Mouse (Mus musculus): Measurements from ENCODE around the gene Ntrk2. TPM values are rescaled to one million over a fixed set of nuclear protein-coding genes. Genes with fewer than 3 reads are reported as not detected.

Gene Ntrk2
- polyA plus RNA-seq, 1 experiment from 2014 or later: 3.1 TPM

GRCm38 (mm10) chr13:58840731-58841359 lies 34.5 kb downstream of the Ntrk2 start:
- 0 out of 2 replicates have a peak overlapping the region, but pooled peaks have one; percentile 1 for H3K4me2 ChIP-seq
- 25% methylated on average over 6 of the region's 7 CpGs for WGBS
- no peak overlapping the region for H3K9ac ChIP-seq
- H3K27ac ChIP-seq (ENCODE audit: poor library complexity, severe bottlenecking): no peak overlapping the region
- H3K4me3 ChIP-seq: no peak overlapping the region
- 0 out of 2 replicates have a peak, but pooled peaks cover 7% of the 10 kb centered on the region for H3K27me3 ChIP-seq (replicated peaks)
- no peaks in the 10 kb centered on the region for H3K9me3 ChIP-seq (replicated peaks)
- no peaks in the 10 kb centered on the region for H3K36me3 ChIP-seq
- no peak for ATAC-seq (ENCODE audit: insufficient number of reproducible peaks, low FRiP score)
- no peaks in the 10 kb centered on the region for H3K4me1 ChIP-seq (replicated peaks)

GRCm38 (mm10) chr13:58843826-58844225 lies 37.5 kb downstream of the Ntrk2 start:
- Histone ChIP-seq H3K27me3 (replicated peaks) (0 out of 2 replicates have a peak, but pooled peaks cover 7% of the 10 kb centered on the region), H3K36me3 (no peaks in the 10 kb centered on the region)

GRCm38 (mm10) chr13:58848578-58848977 lies 42.2 kb downstream of the Ntrk2 start:
- 0 out of 2 replicates have a peak, but pooled peaks cover 4% of the 10 kb centered on the region for H3K27me3 ChIP-seq (replicated peaks)
- H3K4me3 ChIP-seq: no peak overlapping the region
- H3K27ac ChIP-seq (ENCODE audit: poor library complexity, severe bottlenecking): no peak overlapping the region
- peaks cover 3% of the 10 kb centered on the region; the same call in 1 of the 2 replicates for H3K9me3 ChIP-seq (replicated peaks)
- H3K9ac ChIP-seq: no peak overlapping the region
- no peak overlapping the region for H3K4me2 ChIP-seq
- 76% methylated on average over 4 of the region's 4 CpGs for WGBS
- no peaks in the 10 kb centered on the region for H3K36me3 ChIP-seq
- no peaks in the 10 kb centered on the region for H3K4me1 ChIP-seq (replicated peaks)
- no peak for ATAC-seq (ENCODE audit: insufficient number of reproducible peaks, low FRiP score)

More at GRCm38 (mm10) chr13:58843826-58844225, 37.5 kb downstream of the Ntrk2 start:
- H3K9ac ChIP-seq: no peak overlapping the region
- H3K4me3 ChIP-seq: no peak overlapping the region
- H3K4me2 ChIP-seq: no peak overlapping the region
- no peak for ATAC-seq (ENCODE audit: insufficient number of reproducible peaks, low FRiP score)
- H3K9me3 ChIP-seq (replicated peaks): peaks cover 3% of the 10 kb centered on the region; the same call in 1 of the 2 replicates
- H3K4me1 ChIP-seq (replicated peaks): no peaks in the 10 kb centered on the region
- 81% methylated on average over 9 of the region's 9 CpGs for WGBS
- no peak overlapping the region for H3K27ac ChIP-seq (ENCODE audit: poor library complexity, severe bottlenecking)

- Histone ChIP-seq H3K27me3 (replicated peaks) (no peaks in the 10 kb centered on the region), H3K27ac (ENCODE audit: poor library complexity, severe bottlenecking) (no peak overlapping the region), H3K4me2 (no peak overlapping the region), H3K9me3 (replicated peaks) (peaks cover 2% of the 10 kb centered on the region; the same call in 1 of the 2 replicates), H3K36me3 (no peaks in the 10 kb centered on the region), H3K9ac (no peak overlapping the region), H3K4me1 (replicated peaks) (no peaks in the 10 kb centered on the region), H3K4me3 (no peak overlapping the region)
- 78% methylated on average over 6 of the region's 6 CpGs for WGBS
- no peak for ATAC-seq (ENCODE audit: insufficient number of reproducible peaks, low FRiP score)
Observed at GRCm38 (mm10) chr13:58853685-58854084, 47.3 kb downstream of the Ntrk2 start.

GRCm38 (mm10) chr13:58866239-58866638 lies 59.9 kb downstream of the Ntrk2 start:
- H3K27me3 ChIP-seq (replicated peaks): no peaks in the 10 kb centered on the region; the same call in 1 of the 2 replicates
- no peak overlapping the region for H3K27ac ChIP-seq (ENCODE audit: poor library complexity, severe bottlenecking)
- no peaks in the 10 kb centered on the region for H3K9me3 ChIP-seq (replicated peaks)
- WGBS: 82% methylated on average over 10 of the region's 10 CpGs
- H3K4me1 ChIP-seq (replicated peaks): no peaks in the 10 kb centered on the region
- no peak overlapping the region for H3K9ac ChIP-seq
- H3K36me3 ChIP-seq: no peaks in the 10 kb centered on the region
- H3K4me3 ChIP-seq: no peak overlapping the region
- no peak overlapping the region for H3K4me2 ChIP-seq
- no peak for ATAC-seq (ENCODE audit: insufficient number of reproducible peaks, low FRiP score)

- WGBS: 70% methylated on average over 8 of the region's 8 CpGs
- Histone ChIP-seq H3K9ac (no peak overlapping the region), H3K4me2 (no peak overlapping the region), H3K4me1 (replicated peaks) (no peaks in the 10 kb centered on the region), H3K4me3 (no peak overlapping the region), H3K9me3 (replicated peaks) (no peaks in the 10 kb centered on the region), H3K27ac (ENCODE audit: poor library complexity, severe bottlenecking) (no peak overlapping the region), H3K36me3 (no peaks in the 10 kb centered on the region), H3K27me3 (replicated peaks) (no peaks in the 10 kb centered on the region; the same call in 1 of the 2 replicates)
- ATAC-seq (ENCODE audit: insufficient number of reproducible peaks, low FRiP score): no peak
Observed at GRCm38 (mm10) chr13:58866776-58867435, 60.5 kb downstream of the Ntrk2 start.

- Histone ChIP-seq H3K27me3 (replicated peaks) (no peaks in the 10 kb centered on the region), H3K4me2 (no peak overlapping the region), H3K36me3 (no peaks in the 10 kb centered on the region), H3K27ac (ENCODE audit: poor library complexity, severe bottlenecking) (no peak overlapping the region), H3K4me3 (no peak overlapping the region), H3K9me3 (replicated peaks) (no peaks in the 10 kb centered on the region), H3K9ac (no peak overlapping the region), H3K4me1 (replicated peaks) (no peaks in the 10 kb centered on the region)
- no peak for ATAC-seq (ENCODE audit: insufficient number of reproducible peaks, low FRiP score)
- WGBS: 58% methylated on average over 3 of the region's 3 CpGs
Observed at GRCm38 (mm10) chr13:58882468-58882867, 76.1 kb downstream of the Ntrk2 start.

- WGBS: 83% methylated on average over 5 of the region's 5 CpGs
- no peak for ATAC-seq (ENCODE audit: insufficient number of reproducible peaks, low FRiP score)
Observed at GRCm38 (mm10) chr13:58882916-58883315, 76.5 kb downstream of the Ntrk2 start.

GRCm38 (mm10) chr13:58886108-58886507 lies 79.7 kb downstream of the Ntrk2 start:
- Histone ChIP-seq H3K9ac (no peak overlapping the region), H3K27me3 (replicated peaks) (no peaks in the 10 kb centered on the region), H3K4me2 (no peak overlapping the region), H3K4me1 (replicated peaks) (no peaks in the 10 kb centered on the region), H3K4me3 (no peak overlapping the region), H3K9me3 (replicated peaks) (no peaks in the 10 kb centered on the region), H3K36me3 (no peaks in the 10 kb centered on the region), H3K27ac (ENCODE audit: poor library complexity, severe bottlenecking) (no peak overlapping the region)
- ATAC-seq (ENCODE audit: insufficient number of reproducible peaks, low FRiP score): no peak
- WGBS: 59% methylated on average over 8 of the region's 8 CpGs

More at GRCm38 (mm10) chr13:58882916-58883315, 76.5 kb downstream of the Ntrk2 start:
- Histone ChIP-seq H3K4me3 (no peak overlapping the region), H3K9ac (no peak overlapping the region), H3K9me3 (replicated peaks) (no peaks in the 10 kb centered on the region), H3K36me3 (no peaks in the 10 kb centered on the region), H3K4me2 (no peak overlapping the region), H3K27me3 (replicated peaks) (no peaks in the 10 kb centered on the region), H3K27ac (ENCODE audit: poor library complexity, severe bottlenecking) (no peak overlapping the region), H3K4me1 (replicated peaks) (no peaks in the 10 kb centered on the region)

GRCm38 (mm10) chr13:58896254-58896910 lies 90.0 kb downstream of the Ntrk2 start:
- no peak overlapping the region for H3K4me2 ChIP-seq

GRCm38 (mm10) chr13:58899337-58899736 lies 93.0 kb downstream of the Ntrk2 start:
- Histone ChIP-seq H3K36me3 (no peaks in the 10 kb centered on the region), H3K9ac (no peak overlapping the region), H3K4me1 (replicated peaks) (no peaks in the 10 kb centered on the region), H3K4me3 (no peak overlapping the region), H3K27ac (ENCODE audit: poor library complexity, severe bottlenecking) (no peak overlapping the region), H3K9me3 (replicated peaks) (peaks cover 4% of the 10 kb centered on the region), H3K27me3 (replicated peaks) (no peaks in the 10 kb centered on the region), H3K4me2 (no peak overlapping the region)
- WGBS: 69% methylated on average over 2 of the region's 2 CpGs
- no peak for ATAC-seq (ENCODE audit: insufficient number of reproducible peaks, low FRiP score)

More at GRCm38 (mm10) chr13:58896254-58896910, 90.0 kb downstream of the Ntrk2 start:
- WGBS: 62% methylated on average over 12 of the region's 12 CpGs
- Histone ChIP-seq H3K27me3 (replicated peaks) (no peaks in the 10 kb centered on the region), H3K4me3 (no peak overlapping the region), H3K4me1 (replicated peaks) (no peaks in the 10 kb centered on the region), H3K36me3 (no peaks in the 10 kb centered on the region), H3K9me3 (replicated peaks) (peaks cover 4% of the 10 kb centered on the region), H3K9ac (no peak overlapping the region), H3K27ac (ENCODE audit: poor library complexity, severe bottlenecking) (no peak overlapping the region)
- no peak for ATAC-seq (ENCODE audit: insufficient number of reproducible peaks, low FRiP score)

All from heart, embryonic 12.5 days (tissue).